ENCODE assay signal across 22 mouse cellular contexts in genomic region chr13:117006638-117007037, GRCm38 (mm10). TPM values are rescaled to one million over a fixed set of nuclear protein-coding genes. Genes with fewer than 3 reads are reported as not detected.
A peak's percentile ranks its signal among the peaks of the same experiment; 100 is the strongest.
DNase-seq lines count a peak whose midpoint lies in the region; ATAC-seq and TF ChIP-seq lines count a peak whose summit lies in the region.
"Had no signal": no experiment of that assay in that cellular context is flagged by ENCODE, and none has a peak within 500 bp of the region (broad histone marks: within the 10 kb centered on the region; RNA-seq: fewer than 3 reads in every experiment).

No protein-coding gene starts in this region.

- TF ChIP-seq EP300 in stomach, postnatal 0 days (optimal IDR thresholded peaks at IDR 0.05) = no peak

- TF ChIP-seq CTCF in stomach, postnatal 0 days (IDR thresholded peaks at IDR 0.05; ENCODE audit: low read depth) = no peak

- H3K4me1 ChIP-seq in embryonic facial prominence, embryonic 14.5 days (ENCODE audit: control insufficient read depth, insufficient read depth, low read length) = 0 out of 2 replicates have a peak, but pooled peaks cover 10% of the 10 kb centered on the region
- H3K4me1 ChIP-seq in embryonic facial prominence, embryonic 10.5 days = peaks cover 7% of the 10 kb centered on the region
- peaks cover 3% of the 10 kb centered on the region; the same call in 1 of the 2 replicates for H3K4me1 ChIP-seq in kidney, embryonic 14.5 days (ENCODE audit: control insufficient read depth, insufficient read depth, low read length)
- no peaks in the 10 kb centered on the region for H3K4me1 ChIP-seq in stomach, embryonic 15.5 days
- H3K4me1 ChIP-seq in stomach, postnatal 0 days (replicated peaks; ENCODE audit: control insufficient read depth, insufficient read depth) = no peaks in the 10 kb centered on the region
- H3K4me1 ChIP-seq: forebrain, embryonic 12.5 days had no signal

- H3K9me3 ChIP-seq in embryonic facial prominence, embryonic 14.5 days (ENCODE audit: control insufficient read depth, low read length) = no peaks in the 10 kb centered on the region; the same call in 1 of the 2 replicates
- H3K9me3 ChIP-seq in embryonic facial prominence, embryonic 10.5 days = no peaks in the 10 kb centered on the region
- H3K9me3 ChIP-seq in kidney, embryonic 14.5 days (ENCODE audit: control insufficient read depth, low read length) = no peaks in the 10 kb centered on the region
- no peaks in the 10 kb centered on the region for H3K9me3 ChIP-seq in stomach, embryonic 15.5 days
- H3K9me3 ChIP-seq in stomach, postnatal 0 days (ENCODE audit: control insufficient read depth, low read length) = no peaks in the 10 kb centered on the region
- H3K9me3 ChIP-seq: forebrain, embryonic 12.5 days had no signal

- H3K36me3 ChIP-seq in embryonic facial prominence, embryonic 14.5 days (ENCODE audit: control insufficient read depth, insufficient read depth, low read length) = no peaks in the 10 kb centered on the region
- no peaks in the 10 kb centered on the region for H3K36me3 ChIP-seq in embryonic facial prominence, embryonic 10.5 days (replicated peaks)
- H3K36me3 ChIP-seq in kidney, embryonic 14.5 days (ENCODE audit: control insufficient read depth, insufficient read depth, low read length) = no peaks in the 10 kb centered on the region
- no peaks in the 10 kb centered on the region for H3K36me3 ChIP-seq in stomach, embryonic 15.5 days
- no peaks in the 10 kb centered on the region for H3K36me3 ChIP-seq in stomach, postnatal 0 days (ENCODE audit: control insufficient read depth, insufficient read depth, low read length)
- H3K36me3 ChIP-seq: forebrain, embryonic 12.5 days had no signal

- H3K4me3 ChIP-seq in embryonic facial prominence, embryonic 14.5 days (ENCODE audit: low read depth, low read length) = no peak overlapping the region
- H3K4me3 ChIP-seq in embryonic facial prominence, embryonic 10.5 days = no peak overlapping the region
- H3K4me3 ChIP-seq in kidney, embryonic 14.5 days (ENCODE audit: low read length) = no peak overlapping the region
- no peak overlapping the region for H3K4me3 ChIP-seq in stomach, embryonic 15.5 days (replicated peaks)
- H3K4me3 ChIP-seq in stomach, postnatal 0 days (ENCODE audit: low read depth, low read length) = no peak overlapping the region
- H3K4me3 ChIP-seq: forebrain, embryonic 12.5 days had no signal

- H3K27ac ChIP-seq in embryonic facial prominence, embryonic 14.5 days (replicated peaks; ENCODE audit: low read depth, low read length) = no peak overlapping the region
- no peak overlapping the region for H3K27ac ChIP-seq in embryonic facial prominence, embryonic 10.5 days (replicated peaks)
- no peak overlapping the region for H3K27ac ChIP-seq in kidney, embryonic 14.5 days (ENCODE audit: low read depth, low read length)
- H3K27ac ChIP-seq in stomach, embryonic 15.5 days = no peak overlapping the region
- H3K27ac ChIP-seq in stomach, postnatal 0 days (replicated peaks) = no peak overlapping the region
- H3K27ac ChIP-seq: forebrain, embryonic 12.5 days had no signal

- H3K9ac ChIP-seq in embryonic facial prominence, embryonic 14.5 days (ENCODE audit: low read depth, low read length) = no peak overlapping the region
- no peak overlapping the region for H3K9ac ChIP-seq in kidney, embryonic 14.5 days (ENCODE audit: low read depth, low read length)
- H3K9ac ChIP-seq in stomach, embryonic 15.5 days = no peak overlapping the region
- H3K9ac ChIP-seq in stomach, postnatal 0 days (ENCODE audit: low read length) = no peak overlapping the region
- H3K9ac ChIP-seq: forebrain, embryonic 12.5 days; forebrain, postnatal 0 days had no signal

- no peaks in the 10 kb centered on the region for H3K27me3 ChIP-seq in embryonic facial prominence, embryonic 14.5 days (replicated peaks; ENCODE audit: control insufficient read depth, insufficient read depth, low read length)
- H3K27me3 ChIP-seq in embryonic facial prominence, embryonic 10.5 days (replicated peaks; ENCODE audit: low read depth, poor library complexity, severe bottlenecking) = no peaks in the 10 kb centered on the region
- no peaks in the 10 kb centered on the region for H3K27me3 ChIP-seq in kidney, embryonic 14.5 days (ENCODE audit: control insufficient read depth, insufficient read depth, low read length)
- no peaks in the 10 kb centered on the region for H3K27me3 ChIP-seq in stomach, embryonic 15.5 days (replicated peaks)
- no peaks in the 10 kb centered on the region for H3K27me3 ChIP-seq in stomach, postnatal 0 days (ENCODE audit: control insufficient read depth, insufficient read depth, low read length)
- H3K27me3 ChIP-seq: CH12.LX; forebrain, embryonic 12.5 days; Patski had no signal

- no peak for DNase-seq in embryonic facial prominence, embryonic 14.5 days (ENCODE audit: low spot score)
- no peak for DNase-seq in embryonic facial prominence, embryonic 10.5 days (ENCODE audit: low spot score)
- DNase-seq in kidney, adult 18-20 months = no peak
- no peak for DNase-seq in stomach, postnatal 0 days (ENCODE audit: low spot score)
- peak; percentile 46 for DNase-seq in retina, postnatal 1 day
- DNase-seq in lung, postnatal 4 days = no peak
- DNase-seq: adrenal gland, postnatal 14 days; cerebellum, adult 11-12 months; cerebellum, adult 9-10 months; cerebellum, postnatal 25 days; forebrain, postnatal 0 days; gastrocnemius, postnatal 14 days; heart, postnatal 10 days; heart, postnatal 4 days had no signal

- 35% methylated on average over 4 of the region's 4 CpGs for WGBS in embryonic facial prominence, embryonic 14.5 days
- 67% methylated on average over 4 of the region's 4 CpGs for WGBS in embryonic facial prominence, embryonic 10.5 days
- WGBS in kidney, embryonic 14.5 days = 32% methylated on average over 4 of the region's 4 CpGs
- WGBS in stomach, embryonic 15.5 days = 34% methylated on average over 4 of the region's 4 CpGs
- WGBS in stomach, postnatal 0 days = 28% methylated on average over 4 of the region's 4 CpGs

- H3K4me2 ChIP-seq in embryonic facial prominence, embryonic 14.5 days (ENCODE audit: low read depth, low read length) = no peak overlapping the region
- H3K4me2 ChIP-seq in kidney, embryonic 14.5 days (replicated peaks; ENCODE audit: low read depth, low read length) = no peak overlapping the region
- H3K4me2 ChIP-seq in stomach, embryonic 15.5 days = no peak overlapping the region
- no peak overlapping the region for H3K4me2 ChIP-seq in stomach, postnatal 0 days (replicated peaks; ENCODE audit: low read depth)
- H3K4me2 ChIP-seq: forebrain, embryonic 12.5 days had no signal

- ATAC-seq in embryonic facial prominence, embryonic 14.5 days (ENCODE audit: low read depth) = 0 out of 2 replicates have a peak, but pooled peaks have one; percentile 18
- ATAC-seq in kidney, embryonic 14.5 days (ENCODE audit: low FRiP score, low TSS enrichment) = peak; percentile 46; the same call in 1 of the 2 replicates
- ATAC-seq in stomach, embryonic 15.5 days (ENCODE audit: insufficient read depth, low FRiP score, low read depth) = peak; percentile 35; the same call in 1 of the 2 replicates
- no peak for ATAC-seq in stomach, postnatal 0 days (ENCODE audit: low FRiP score, low TSS enrichment)
- ATAC-seq: activated CD4-positive, CD25-positive, alpha-beta regulatory T cell, adult 4 months; forebrain, postnatal 0 days; inflammation-experienced regulatory T-cells, adult 6 months; intestine, postnatal 0 days; Patski had no signal

RNA-seq across cellular contexts. Expression of gene Parp8, which starts 18.7 kb away (rescaled TPM):
- polyA plus RNA-seq in embryonic facial prominence, embryonic 14.5 days (2014; fragmentation: Nextera tagmentation; extraction: Ambion mirVana) = 19.8 and 21.9 TPM in 2 replicates
- polyA plus RNA-seq in embryonic facial prominence, embryonic 10.5 days (2016; fragmentation: Nextera tagmentation; extraction: Ambion mirVana) = 10.4 and 13.1 TPM in 2 replicates
- polyA plus RNA-seq in kidney, embryonic 14.5 days (2014; fragmentation: Nextera tagmentation; extraction: Ambion mirVana) = 15.2 and 19.7 TPM in 2 replicates
- polyA plus RNA-seq in stomach, embryonic 15.5 days (2015; fragmentation: Nextera tagmentation; extraction: Ambion mirVana) = 14.1 and 15.7 TPM in 2 replicates
- 6.1 and 6.7 TPM in 2 replicates for polyA plus RNA-seq in stomach, postnatal 0 days (2015; fragmentation: Nextera tagmentation; extraction: Ambion mirVana)
